10 mouse cellular contexts compared by ENCODE assay signal in genomic region chr15:95767825-95768224, GRCm38 (mm10). TPM values are rescaled to one million over a fixed set of nuclear protein-coding genes. Genes with fewer than 3 reads are reported as not detected.
DNase-seq lines count a peak whose midpoint lies in the region; ATAC-seq and TF ChIP-seq lines count a peak whose summit lies in the region.
"Had no signal": no experiment of that assay in that cellular context is flagged by ENCODE, and none has a peak within 500 bp of the region (broad histone marks: within the 10 kb centered on the region; RNA-seq: fewer than 3 reads in every experiment).

No protein-coding gene starts in this region.

- no peak overlapping the region for H3K27ac ChIP-seq in cerebellum, adult 2 months (ENCODE audit: insufficient read depth, low read length)
- H3K27ac ChIP-seq in liver, postnatal 0 days (ENCODE audit: low read depth), result no peak overlapping the region
- H3K27ac ChIP-seq in limb, embryonic 10.5 days, result no peak overlapping the region
- H3K27ac ChIP-seq: hindbrain, embryonic 15.5 days had no signal

- no peak for TF ChIP-seq EP300 in liver, postnatal 0 days (IDR thresholded peaks at IDR 0.05; ENCODE audit: low read depth)

- no peak overlapping the region for H3K4me3 ChIP-seq in cerebellum, adult 2 months (replicated peaks; ENCODE audit: insufficient read depth, low read depth, low read length)
- no peak overlapping the region for H3K4me3 ChIP-seq in lung, adult 2 months (replicated peaks; ENCODE audit: extremely low read depth, low read depth, low read length)
- H3K4me3 ChIP-seq in liver, postnatal 0 days (ENCODE audit: low read depth, low read length), result no peak overlapping the region
- H3K4me3 ChIP-seq in limb, embryonic 10.5 days, result no peak overlapping the region
- H3K4me3 ChIP-seq: erythroblast, embryonic 14.5 days; hindbrain, embryonic 15.5 days had no signal

- no peaks in the 10 kb centered on the region for H3K36me3 ChIP-seq in liver, postnatal 0 days (replicated peaks; ENCODE audit: insufficient read depth, low read length)
- H3K36me3 ChIP-seq in limb, embryonic 10.5 days, result no peaks in the 10 kb centered on the region
- H3K36me3 ChIP-seq: hindbrain, embryonic 15.5 days had no signal

- no peak overlapping the region for H3K9ac ChIP-seq in liver, postnatal 0 days (replicated peaks)
- H3K9ac ChIP-seq: hindbrain, embryonic 15.5 days had no signal

- DNase-seq in cerebellum, adult 2 months, result no peak
- DNase-seq in cerebellum, adult 8-10 months, result no peak
- DNase-seq in lung, adult 2 months, result no peak
- no peak for DNase-seq in lung, postnatal 4 days
- peak; percentile 42 for DNase-seq in NIH3T3 (ENCODE audit: low read depth)
- DNase-seq in liver, postnatal 0 days, result peak; percentile 22
- DNase-seq in limb, embryonic 10.5 days (ENCODE audit: low spot score), result no peak
- no peak for DNase-seq in spleen, postnatal 10 days (ENCODE audit: low spot score in 2 of 2)

- ATAC-seq in liver, postnatal 0 days, result peak; percentile 84

- 54% methylated on average over 7 of the region's 7 CpGs for WGBS in cerebellum, adult 2 months
- 73% methylated on average over 7 of the region's 7 CpGs for WGBS in lung, adult 2 months
- 64% methylated on average over 7 of the region's 7 CpGs for WGBS in liver, postnatal 0 days (ENCODE audit: insufficient replicate concordance)
- 67% methylated on average over 7 of the region's 7 CpGs for WGBS in limb, embryonic 10.5 days

- H3K4me1 ChIP-seq in cerebellum, adult 2 months (ENCODE audit: control insufficient read depth, insufficient read depth, low read length), result no peaks in the 10 kb centered on the region
- no peaks in the 10 kb centered on the region for H3K4me1 ChIP-seq in lung, adult 2 months (ENCODE audit: control insufficient read depth, insufficient read depth, low read length)
- H3K4me1 ChIP-seq in liver, postnatal 0 days (ENCODE audit: insufficient read depth), result no peaks in the 10 kb centered on the region
- H3K4me1 ChIP-seq in limb, embryonic 10.5 days, result no peaks in the 10 kb centered on the region
- H3K4me1 ChIP-seq: hindbrain, embryonic 15.5 days had no signal

- no peak overlapping the region for H3K4me2 ChIP-seq in liver, postnatal 0 days (ENCODE audit: low read depth, low read length)
- H3K4me2 ChIP-seq: hindbrain, embryonic 15.5 days had no signal

- peak; percentile 20; the same call in 1 of the 2 replicates for TF ChIP-seq CTCF in cerebellum, adult 2 months (IDR thresholded peaks at IDR 0.05; ENCODE audit: borderline replicate concordance, insufficient read depth, low read depth, low read length)
- TF ChIP-seq CTCF in lung, adult 2 months (IDR thresholded peaks at IDR 0.05; ENCODE audit: insufficient read depth, low read length), result peak; percentile 37; the same call in 1 of the 2 replicates
- TF ChIP-seq CTCF in liver, postnatal 0 days (IDR thresholded peaks at IDR 0.05; ENCODE audit: low read depth), result peak; percentile 64

- H3K9me3 ChIP-seq in liver, postnatal 0 days (ENCODE audit: low read length), result no peaks in the 10 kb centered on the region
- H3K9me3 ChIP-seq in limb, embryonic 10.5 days (replicated peaks), result no peaks in the 10 kb centered on the region
- H3K9me3 ChIP-seq: hindbrain, embryonic 15.5 days had no signal

- H3K27me3 ChIP-seq in cerebellum, adult 2 months (ENCODE audit: control insufficient read depth, insufficient read depth, low read length), result no peaks in the 10 kb centered on the region
- no peaks in the 10 kb centered on the region for H3K27me3 ChIP-seq in liver, postnatal 0 days (ENCODE audit: insufficient read depth, low read length)
- H3K27me3 ChIP-seq in limb, embryonic 10.5 days (ENCODE audit: low read depth, poor library complexity, severe bottlenecking), result no peaks in the 10 kb centered on the region
- H3K27me3 ChIP-seq: hindbrain, embryonic 15.5 days had no signal

- TF ChIP-seq POLR2A in cerebellum, adult 2 months (IDR thresholded peaks at IDR 0.05; ENCODE audit: borderline replicate concordance, insufficient read depth, low read length), result no peak
- no peak for TF ChIP-seq POLR2A in lung, adult 2 months (IDR thresholded peaks at IDR 0.05; ENCODE audit: borderline replicate concordance, extremely low read depth, low read depth, low read length)

RNA-seq across cellular contexts. Expression of gene Ano6, which starts 22.8 kb away (rescaled TPM):
- 14.2 and 14.8 TPM in 2 replicates for polyA plus RNA-seq in cerebellum, adult 2 months (2012; rRNA removed)
- polyA plus RNA-seq in lung, adult 2 months (2012; rRNA removed), result 47.6 and 63.1 TPM in 2 replicates
- polyA plus RNA-seq in liver, postnatal 0 days (2015; fragmentation: Nextera tagmentation; extraction: Ambion mirVana), result 6.0 and 6.9 TPM in 2 replicates
- 33.5 and 44.6 TPM in 2 replicates for polyA plus RNA-seq in limb, embryonic 10.5 days (2016; fragmentation: Nextera tagmentation; extraction: Ambion mirVana)

Comparison
In these comparisons a context has a peak if more than half of its experiments do, and no peak if none do; other contexts are left out.
1. DNase-seq: peak in NIH3T3 (single experiment) and liver, postnatal 0 days (single experiment); none in cerebellum, adult 2 months (0 of 2), cerebellum, adult 8-10 months (single experiment), lung, adult 2 months (single experiment), lung, postnatal 4 days (0 of 2), limb, embryonic 10.5 days (single experiment) and spleen, postnatal 10 days (0 of 2).
2. Peak in every context shown above with its lines, with median percentiles within 50 percentile points of each other: CTCF ChIP-seq.